Mouse (Mus musculus): ENCODE measurements around the gene Pars2. TPM values are rescaled to one million over a fixed set of nuclear protein-coding genes. Genes with fewer than 3 reads are reported as not detected.

Gene Pars2
- polyA plus RNA-seq, 1 experiment from 2014 or later: 9.7 TPM

DNA sequence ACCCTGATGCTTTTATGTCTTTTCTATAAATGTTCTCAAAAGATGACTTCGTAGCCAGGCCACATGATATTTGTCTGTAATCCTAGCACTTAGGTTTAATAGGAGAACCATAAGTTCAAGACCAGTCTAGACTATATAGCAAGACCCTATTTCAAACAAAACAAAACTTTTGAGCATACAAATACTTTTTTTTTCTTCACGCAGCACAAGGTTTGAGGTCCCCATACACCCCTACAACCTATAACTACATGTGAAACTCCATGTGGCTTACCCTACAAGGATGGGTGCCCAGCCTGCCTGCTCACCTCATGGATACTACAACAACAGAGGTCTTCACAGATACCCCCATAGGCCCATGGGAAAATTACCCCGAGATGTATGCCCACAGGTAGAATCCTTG is 28.3 kb downstream of the Pars2 start:
- H3K9me3 ChIP-seq: no peaks in the 10 kb centered on the region
- ATAC-seq (ENCODE audit: low read depth): peak; percentile 17; the same call in 1 of the 2 replicates
- no peak overlapping the region for H3K9ac ChIP-seq
- WGBS: 44% methylated on average over 3 of the region's 3 CpGs
- peak overlapping the region; percentile 71 for H3K4me3 ChIP-seq
- H3K4me2 ChIP-seq: peak overlapping the region; percentile 90
- no peaks in the 10 kb centered on the region for H3K27me3 ChIP-seq
- peaks cover 29% of the 10 kb centered on the region for H3K36me3 ChIP-seq
- no peak overlapping the region for H3K27ac ChIP-seq (replicated peaks)
- H3K4me1 ChIP-seq (replicated peaks): peaks cover 20% of the 10 kb centered on the region

GRCm38 (mm10) chr4:106680955-106681354 is 30.1 kb downstream of the Pars2 start:
- no peak for ATAC-seq (ENCODE audit: low read depth)
- no peak overlapping the region for H3K9ac ChIP-seq
- H3K9me3 ChIP-seq: no peaks in the 10 kb centered on the region
- no peak overlapping the region for H3K4me3 ChIP-seq
- H3K4me1 ChIP-seq (replicated peaks): peaks cover 20% of the 10 kb centered on the region
- WGBS: 52% methylated on average over 2 of the region's 2 CpGs
- no peak overlapping the region for H3K27ac ChIP-seq (replicated peaks)
- H3K27me3 ChIP-seq: no peaks in the 10 kb centered on the region
- H3K36me3 ChIP-seq: peaks cover 11% of the 10 kb centered on the region
- H3K4me2 ChIP-seq: no peak overlapping the region

GRCm38 (mm10) chr4:106688636-106689296 is 37.9 kb downstream of the Pars2 start:
- Histone ChIP-seq H3K36me3 (no peaks in the 10 kb centered on the region), H3K9ac (no peak overlapping the region), H3K27me3 (no peaks in the 10 kb centered on the region), H3K27ac (replicated peaks) (no peak overlapping the region), H3K4me3 (no peak overlapping the region), H3K9me3 (no peaks in the 10 kb centered on the region), H3K4me1 (replicated peaks) (no peaks in the 10 kb centered on the region), H3K4me2 (no peak overlapping the region)
- 49% methylated on average over 3 of the region's 3 CpGs for WGBS
- ATAC-seq (ENCODE audit: low read depth): no peak

- Histone ChIP-seq H3K9ac (no peak overlapping the region), H3K9me3 (no peaks in the 10 kb centered on the region), H3K36me3 (no peaks in the 10 kb centered on the region), H3K4me2 (no peak overlapping the region), H3K27ac (replicated peaks) (no peak overlapping the region), H3K4me3 (no peak overlapping the region), H3K4me1 (replicated peaks) (0 out of 2 replicates have a peak, but pooled peaks cover 4% of the 10 kb centered on the region), H3K27me3 (no peaks in the 10 kb centered on the region; the same call in 1 of the 2 replicates)
- WGBS: 80% methylated on average over 15 of the region's 15 CpGs
- ATAC-seq (ENCODE audit: low read depth): no peak
These were observed 43.1 kb downstream of the Pars2 start for GRCm38 (mm10) chr4:106693841-106694430.

- Histone ChIP-seq H3K4me2 (no peak overlapping the region), H3K9me3 (no peaks in the 10 kb centered on the region), H3K9ac (0 out of 2 replicates have a peak overlapping the region, but pooled peaks have one; percentile 6), H3K36me3 (no peaks in the 10 kb centered on the region), H3K4me1 (replicated peaks) (peaks cover 45% of the 10 kb centered on the region), H3K27me3 (no peaks in the 10 kb centered on the region; the same call in 1 of the 2 replicates), H3K4me3 (no peak overlapping the region), H3K27ac (replicated peaks) (peak overlapping the region; percentile 72; the same call in 1 of the 2 replicates)
- WGBS: 20% methylated on average over 9 of the region's 9 CpGs
- 0 out of 2 replicates have a peak, but pooled peaks have one; percentile 28 for ATAC-seq (ENCODE audit: low read depth)
These were observed 49.1 kb downstream of the Pars2 start for GRCm38 (mm10) chr4:106699989-106700388.

DNA sequence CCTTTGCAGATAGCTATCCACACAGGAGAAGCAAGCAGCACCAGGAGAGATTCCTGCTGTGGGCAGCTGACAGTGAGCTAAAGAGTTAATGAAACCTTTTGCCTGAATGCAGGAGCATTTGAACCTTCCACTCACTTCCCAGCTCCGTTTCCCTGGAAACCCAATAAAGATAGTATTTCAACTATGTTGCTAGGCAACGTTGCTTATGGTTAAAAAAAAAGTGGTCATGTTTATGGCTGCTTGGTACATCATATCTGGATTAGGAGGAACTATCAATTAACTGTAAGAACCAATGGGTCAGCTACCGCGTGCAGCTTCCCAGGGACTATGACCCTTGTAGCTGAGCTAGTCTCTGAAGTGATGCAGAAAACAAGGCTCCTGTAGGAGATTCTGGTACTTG is 49.9 kb downstream of the Pars2 start:
- Histone ChIP-seq H3K4me3 (no peak overlapping the region), H3K9me3 (no peaks in the 10 kb centered on the region)
- WGBS: 24% methylated on average over 4 of the region's 4 CpGs

GRCm38 (mm10) chr4:106703956-106704355 is 53.1 kb downstream of the Pars2 start:
- no peaks in the 10 kb centered on the region for H3K9me3 ChIP-seq
- peaks cover 52% of the 10 kb centered on the region for H3K4me1 ChIP-seq (replicated peaks)
- no peak overlapping the region for H3K4me2 ChIP-seq
- peak overlapping the region; percentile 78 for H3K27ac ChIP-seq (replicated peaks)
- ATAC-seq (ENCODE audit: low read depth): no peak
- no peaks in the 10 kb centered on the region for H3K36me3 ChIP-seq
- H3K27me3 ChIP-seq: no peaks in the 10 kb centered on the region
- H3K4me3 ChIP-seq: no peak overlapping the region
- WGBS: 78% methylated on average over 10 of the region's 10 CpGs
- H3K9ac ChIP-seq: no peak overlapping the region

More for the DNA sequence above, 49.9 kb downstream of the Pars2 start:
- no peak overlapping the region for H3K4me2 ChIP-seq
- H3K36me3 ChIP-seq: no peaks in the 10 kb centered on the region
- H3K27ac ChIP-seq (replicated peaks): peak overlapping the region; percentile 72
- ATAC-seq (ENCODE audit: low read depth): peak; percentile 15; the same call in 1 of the 2 replicates
- H3K4me1 ChIP-seq (replicated peaks): peaks cover 53% of the 10 kb centered on the region
- H3K9ac ChIP-seq: no peak overlapping the region
- H3K27me3 ChIP-seq: no peaks in the 10 kb centered on the region

GRCm38 (mm10) chr4:106704416-106704815 is 53.5 kb downstream of the Pars2 start:
- peaks cover 51% of the 10 kb centered on the region for H3K4me1 ChIP-seq (replicated peaks)
- no peaks in the 10 kb centered on the region for H3K36me3 ChIP-seq
- H3K27me3 ChIP-seq: no peaks in the 10 kb centered on the region
- peak overlapping the region; percentile 78 for H3K27ac ChIP-seq (replicated peaks)
- no peaks in the 10 kb centered on the region for H3K9me3 ChIP-seq
- no peak overlapping the region for H3K4me3 ChIP-seq
- 42% methylated on average over 11 of the region's 11 CpGs for WGBS
- H3K9ac ChIP-seq: 0 out of 2 replicates have a peak overlapping the region, but pooled peaks have one; percentile 17
- no peak overlapping the region for H3K4me2 ChIP-seq
- peak; percentile 33; the same call in 1 of the 2 replicates for ATAC-seq (ENCODE audit: low read depth)

Other genes starting within 250 kb of the Pars2 start
- 0.34 and 0.36 TPM in 2 replicates for gene Pcsk9, start 186.7 kb upstream of the Pars2 start, polyA plus RNA-seq (2015; fragmentation: Nextera tagmentation; extraction: Ambion mirVana)
- gene Bsnd, start 158.8 kb upstream of the Pars2 start, polyA plus RNA-seq (2015; fragmentation: Nextera tagmentation; extraction: Ambion mirVana): not detected in 2 replicates
- gene Dhcr24, start 90.0 kb upstream of the Pars2 start, polyA plus RNA-seq (2015; fragmentation: Nextera tagmentation; extraction: Ambion mirVana): 5.1 and 5.8 TPM in 2 replicates
- gene Lexm, start 33.8 kb upstream of the Pars2 start, polyA plus RNA-seq (2015; fragmentation: Nextera tagmentation; extraction: Ambion mirVana): 0.13 TPM in 1 of 2 replicates, not detected in the other
- 2.0 and 2.4 TPM in 2 replicates for gene Ttc22, start 28.6 kb upstream of the Pars2 start, polyA plus RNA-seq (2015; fragmentation: Nextera tagmentation; extraction: Ambion mirVana)
- gene Ttc4, start 27.9 kb downstream of the Pars2 start, polyA plus RNA-seq (2015; fragmentation: Nextera tagmentation; extraction: Ambion mirVana): 109 and 119 TPM in 2 replicates
- 0.54 and 0.61 TPM in 2 replicates for gene Mroh7, start 79.9 kb downstream of the Pars2 start, polyA plus RNA-seq (2015; fragmentation: Nextera tagmentation; extraction: Ambion mirVana)
- gene Fam151a, start 82.8 kb downstream of the Pars2 start, polyA plus RNA-seq (2015; fragmentation: Nextera tagmentation; extraction: Ambion mirVana): not detected in 2 replicates
- 1.5 and 1.7 TPM in 2 replicates for gene Acot11, start 153.9 kb downstream of the Pars2 start, polyA plus RNA-seq (2015; fragmentation: Nextera tagmentation; extraction: Ambion mirVana)